Mouse (Mus musculus) midbrain, embryonic 12.5 days (tissue): Measurements from ENCODE around the gene Ncoa3. TPM values are rescaled to one million over a fixed set of nuclear protein-coding genes. Genes with fewer than 3 reads are reported as not detected.
"Not testable (repeated sequence)": the region's sequence is repeated elsewhere in the genome, so short reads cannot be mapped to it uniquely, and the experiment has no call there.

Source experiments
- ATAC-seq: fragments of 200-750 bp; cut with Nextera tagmentation; 2 replicates; pipeline ENCODE4 v1.8.0; 2017; ENCODE audit warnings: low read depth, moderate TSS enrichment, moderate library complexity; ENCODE audit not compliant: low FRiP score
- H3K27ac ChIP-seq: fragments of 300-500 bp; sonication (generic); replicated peaks from 2 replicates; pipeline ENCODE4 v1.5.1; 2016; ENCODE audit warnings: mild to moderate bottlenecking
- H3K27me3 ChIP-seq: fragments of 300-500 bp; sonication (generic); 2 replicates; pipeline ENCODE4 v1.6.1; 2016; ENCODE audit warnings: mild to moderate bottlenecking
- H3K36me3 ChIP-seq: fragments of 300-500 bp; sonication (generic); 2 replicates; pipeline ENCODE4 v1.6.1; 2016
- H3K4me1 ChIP-seq: fragments of 300-500 bp; sonication (generic); 2 replicates; pipeline ENCODE4 v1.6.1; 2016
- H3K4me2 ChIP-seq: fragments of 300-500 bp; sonication (generic); replicated peaks from 2 replicates; pipeline ENCODE4 v1.6.1; 2016; ENCODE audit warnings: mild to moderate bottlenecking, moderate library complexity
- H3K4me3 ChIP-seq: fragments of 300-500 bp; sonication (generic); 2 replicates; pipeline ENCODE4 v1.5.1; 2016; ENCODE audit warnings: mild to moderate bottlenecking
- H3K9ac ChIP-seq: fragments of 300-500 bp; sonication (generic); replicated peaks from 2 replicates; pipeline ENCODE4 v1.6.1; 2016; ENCODE audit warnings: mild to moderate bottlenecking, moderate library complexity
- H3K9me3 ChIP-seq: fragments of 300-500 bp; sonication (generic); 2 replicates; pipeline ENCODE4 v1.6.1; 2016; ENCODE audit warnings: mild to moderate bottlenecking
- WGBS: fragments of 180-500 bp; shearing (Covaris S2); methylation state at CpG from one replicate; pipeline ENCODE4 v1.1.7; 2016; 5-methylcytosine and 5-hydroxymethylcytosine counted together
- polyA plus RNA-seq: library from polyadenylated mRNA; unstranded; fragments of >200 nt; fragmentation: Nextera tagmentation; extraction: Ambion mirVana; gene quantifications from 2 replicates; pipeline ENCODE4 v1.2.1, GENCODE M21; 2016

Ncoa3 gene
- 15.3 and 15.7 TPM in 2 replicates for polyA plus RNA-seq

GRCm38 (mm10) chr2:165992270-165993172 lies at the start of gene Ncoa3:
TSS of gene Ncoa3 (plus strand) at chr2:165992636.
- H3K9ac ChIP-seq = peak within 1 kb of the TSS; percentile 96
- no peaks in the 10 kb centered on the region for H3K9me3 ChIP-seq
- ATAC-seq = peak; percentile 94
- 2% methylated on average over 96 of the region's 103 CpGs for WGBS
- peak within 1 kb of the TSS; percentile 98 for H3K4me2 ChIP-seq
- peak within 1 kb of the TSS; percentile 97 for H3K4me3 ChIP-seq
- peaks cover 4% of the 10 kb centered on the region; the same call in 1 of the 2 replicates for H3K27me3 ChIP-seq
- peaks cover 19% of the 10 kb centered on the region; the same call in 1 of the 2 replicates for H3K4me1 ChIP-seq
- H3K27ac ChIP-seq = peak within 1 kb of the TSS; percentile 81
- no peaks in the 10 kb centered on the region for H3K36me3 ChIP-seq

- WGBS = 93% methylated on average over 2 of the region's 2 CpGs
- Histone ChIP-seq H3K4me1 (no peaks in the 10 kb centered on the region), H3K36me3 (no peaks in the 10 kb centered on the region), H3K27me3 (no peaks in the 10 kb centered on the region), H3K27ac (no peak overlapping the region), H3K4me2 (no peak overlapping the region), H3K4me3 (no peak overlapping the region), H3K9me3 (no peaks in the 10 kb centered on the region), H3K9ac (no peak overlapping the region)
- no peak for ATAC-seq
Observed at GRCm38 (mm10) chr2:165943113-165943512, 49.3 kb upstream of the Ncoa3 start.

- no peaks in the 10 kb centered on the region for H3K9me3 ChIP-seq
- H3K4me2 ChIP-seq = no peak overlapping the region
- no peak overlapping the region for H3K9ac ChIP-seq
- ATAC-seq = no peak
- no peak overlapping the region for H3K27ac ChIP-seq
- 84% methylated on average over 11 of the region's 11 CpGs for WGBS
- no peaks in the 10 kb centered on the region for H3K4me1 ChIP-seq
- no peaks in the 10 kb centered on the region for H3K27me3 ChIP-seq
- H3K36me3 ChIP-seq = no peaks in the 10 kb centered on the region
- no peak overlapping the region for H3K4me3 ChIP-seq
Observed at GRCm38 (mm10) chr2:165944576-165945351, 47.7 kb upstream of the Ncoa3 start.

- Histone ChIP-seq H3K27ac (no peak overlapping the region), H3K9ac (no peak overlapping the region), H3K4me2 (no peak overlapping the region), H3K36me3 (no peaks in the 10 kb centered on the region), H3K4me3 (no peak overlapping the region), H3K27me3 (no peaks in the 10 kb centered on the region), H3K4me1 (no peaks in the 10 kb centered on the region), H3K9me3 (no peaks in the 10 kb centered on the region)
- WGBS = 83% methylated on average over 1 of the region's 1 CpGs
- no peak for ATAC-seq
Observed at GRCm38 (mm10) chr2:165946046-165946564, 46.3 kb upstream of the Ncoa3 start.

DNA sequence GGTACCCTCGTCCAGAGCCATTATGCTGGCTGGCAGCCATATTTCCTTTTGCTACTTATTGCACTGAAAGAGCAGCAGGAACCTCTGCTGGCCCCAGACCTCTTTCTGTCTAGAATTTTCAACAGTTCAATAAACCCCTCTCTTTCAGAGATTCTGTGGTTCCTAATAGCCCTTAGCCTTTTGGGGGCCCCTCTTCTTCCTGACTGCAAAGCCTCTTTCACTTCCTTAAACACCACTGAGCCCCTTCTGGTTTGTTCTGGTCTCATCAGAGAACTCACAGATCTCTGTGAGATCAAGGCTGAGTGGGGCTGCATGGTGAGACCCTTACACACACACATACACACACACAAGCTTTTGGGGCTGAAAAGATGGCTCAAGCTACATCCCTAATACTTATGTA lies 44.4 kb upstream of the Ncoa3 start:
- no peak overlapping the region for H3K4me2 ChIP-seq
- no peak overlapping the region for H3K4me3 ChIP-seq
- H3K27ac ChIP-seq = no peak overlapping the region
- peaks cover 4% of the 10 kb centered on the region; the same call in 1 of the 2 replicates for H3K4me1 ChIP-seq
- ATAC-seq = no peak
- no peaks in the 10 kb centered on the region for H3K36me3 ChIP-seq
- H3K27me3 ChIP-seq = no peaks in the 10 kb centered on the region
- H3K9me3 ChIP-seq = no peaks in the 10 kb centered on the region
- WGBS = 77% methylated on average over 1 of the region's 1 CpGs
- H3K9ac ChIP-seq = no peak overlapping the region

DNA sequence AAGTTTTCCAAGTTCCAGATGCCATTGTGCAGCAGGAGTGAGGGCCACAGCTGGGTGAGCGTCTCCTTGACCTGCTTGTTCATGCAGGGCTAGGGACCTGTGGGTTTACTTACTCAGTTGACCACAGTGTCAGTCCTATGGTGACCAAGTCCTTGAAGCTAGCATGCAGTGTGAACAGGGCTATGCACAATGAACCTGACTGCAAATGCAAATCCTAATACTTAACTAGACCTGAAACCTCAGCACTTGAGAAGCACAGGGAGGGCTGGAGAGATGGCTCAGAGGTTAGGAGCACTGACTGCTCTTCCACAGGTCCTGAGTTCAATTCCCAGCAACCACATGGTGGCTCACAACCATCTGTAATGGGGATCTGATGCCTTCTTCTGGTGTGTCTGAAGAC lies 43.7 kb upstream of the Ncoa3 start:
- H3K27me3 ChIP-seq, H3K9ac ChIP-seq, H3K9me3 ChIP-seq, H3K4me3 ChIP-seq, ATAC-seq, H3K4me2 ChIP-seq, H3K36me3 ChIP-seq, H3K4me1 ChIP-seq, H3K27ac ChIP-seq: not testable (repeated sequence)
- WGBS = 59% methylated on average over 1 of the region's 1 CpGs

GRCm38 (mm10) chr2:165949719-165950118 lies 42.7 kb upstream of the Ncoa3 start:
- H3K9ac ChIP-seq = no peak overlapping the region
- no peaks in the 10 kb centered on the region for H3K9me3 ChIP-seq
- H3K4me2 ChIP-seq = no peak overlapping the region
- no peaks in the 10 kb centered on the region for H3K27me3 ChIP-seq
- H3K4me1 ChIP-seq = peaks cover 4% of the 10 kb centered on the region; the same call in 1 of the 2 replicates
- H3K36me3 ChIP-seq = no peaks in the 10 kb centered on the region
- no peak overlapping the region for H3K4me3 ChIP-seq
- 54% methylated on average over 3 of the region's 3 CpGs for WGBS
- no peak for ATAC-seq
- H3K27ac ChIP-seq = no peak overlapping the region

GRCm38 (mm10) chr2:165951432-165952068 lies 40.9 kb upstream of the Ncoa3 start:
- WGBS = 83% methylated on average over 12 of the region's 12 CpGs
- H3K27ac ChIP-seq = no peak overlapping the region

GRCm38 (mm10) chr2:165954872-165955271 lies 37.6 kb upstream of the Ncoa3 start:
- WGBS = 85% methylated on average over 20 of the region's 20 CpGs
- Histone ChIP-seq H3K27ac (no peak overlapping the region), H3K4me3 (no peak overlapping the region), H3K4me2 (no peak overlapping the region), H3K27me3 (no peaks in the 10 kb centered on the region), H3K9me3 (no peaks in the 10 kb centered on the region), H3K36me3 (no peaks in the 10 kb centered on the region), H3K9ac (no peak overlapping the region), H3K4me1 (peaks cover 4% of the 10 kb centered on the region; the same call in 1 of the 2 replicates)
- ATAC-seq = no peak

More at GRCm38 (mm10) chr2:165951432-165952068, 40.9 kb upstream of the Ncoa3 start:
- Histone ChIP-seq H3K9ac (no peak overlapping the region), H3K4me3 (no peak overlapping the region), H3K36me3 (no peaks in the 10 kb centered on the region), H3K4me2 (no peak overlapping the region), H3K9me3 (no peaks in the 10 kb centered on the region), H3K27me3 (no peaks in the 10 kb centered on the region), H3K4me1 (peaks cover 4% of the 10 kb centered on the region; the same call in 1 of the 2 replicates)
- ATAC-seq = no peak

DNA sequence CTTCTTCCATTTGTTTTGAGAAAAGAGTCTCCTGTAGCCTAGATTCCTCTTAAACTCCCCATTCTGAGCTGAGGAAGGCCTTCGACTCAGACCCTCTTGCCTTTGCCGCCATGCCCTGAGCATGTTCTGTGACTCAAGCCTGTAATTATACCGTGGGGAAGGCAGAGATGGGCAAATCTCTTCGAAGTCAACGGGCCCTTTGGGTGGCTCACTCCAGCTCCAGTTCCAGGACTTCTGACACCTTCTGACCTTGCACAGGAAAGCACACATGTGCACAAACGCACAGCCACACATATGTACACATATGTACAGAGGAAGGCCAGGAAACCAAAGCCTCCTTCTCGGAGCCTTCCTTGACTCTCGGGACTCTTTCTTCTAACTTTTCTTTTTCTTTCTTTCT lies 37.0 kb upstream of the Ncoa3 start:
- WGBS = 81% methylated on average over 8 of the region's 8 CpGs

DNA sequence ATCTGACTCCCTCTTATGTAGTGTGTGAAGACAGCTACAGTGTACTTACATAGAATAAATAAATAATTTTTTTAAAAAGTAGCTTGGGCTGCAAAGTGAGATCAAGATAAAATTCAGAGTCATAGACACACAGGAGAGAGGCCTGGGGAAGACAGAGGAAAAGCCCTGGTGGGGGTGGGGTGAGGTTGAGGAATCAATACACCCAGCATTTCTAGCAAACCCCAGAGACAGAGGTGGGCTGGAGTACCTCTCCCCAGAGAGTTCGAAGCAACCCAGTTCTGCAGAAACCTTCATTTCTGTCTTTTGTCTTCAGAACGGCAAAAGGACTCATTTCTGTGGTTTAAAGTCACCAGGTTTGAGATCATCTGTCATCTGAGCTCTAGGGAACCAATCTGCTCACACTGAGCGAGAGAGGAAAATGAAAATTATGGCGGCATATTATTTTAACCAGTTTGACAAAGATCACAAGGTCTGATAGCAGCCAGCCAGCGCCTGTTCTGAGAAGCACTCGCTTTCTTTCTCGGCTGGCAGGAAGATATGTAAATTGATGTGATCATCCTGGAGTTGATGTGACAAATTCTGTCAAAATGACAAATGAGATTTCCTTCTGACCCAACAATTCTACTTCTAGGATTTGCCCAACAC lies 36.2 kb upstream of the Ncoa3 start:
- no peak for ATAC-seq
- 75% methylated on average over 7 of the region's 7 CpGs for WGBS

More for the DNA sequence above, 37.0 kb upstream of the Ncoa3 start:
- H3K4me2 ChIP-seq = no peak overlapping the region
- H3K36me3 ChIP-seq = no peaks in the 10 kb centered on the region
- no peak overlapping the region for H3K9ac ChIP-seq
- H3K27ac ChIP-seq = no peak overlapping the region
- peaks cover 4% of the 10 kb centered on the region; the same call in 1 of the 2 replicates for H3K4me1 ChIP-seq
- H3K4me3 ChIP-seq = no peak overlapping the region
- H3K27me3 ChIP-seq = no peaks in the 10 kb centered on the region
- ATAC-seq = no peak
- no peaks in the 10 kb centered on the region for H3K9me3 ChIP-seq

More for the DNA sequence above, 36.2 kb upstream of the Ncoa3 start:
- no peaks in the 10 kb centered on the region for H3K27me3 ChIP-seq
- H3K36me3 ChIP-seq = no peaks in the 10 kb centered on the region
- H3K4me3 ChIP-seq = no peak overlapping the region
- H3K27ac ChIP-seq = no peak overlapping the region
- H3K9ac ChIP-seq = no peak overlapping the region
- H3K4me1 ChIP-seq = peaks cover 4% of the 10 kb centered on the region; the same call in 1 of the 2 replicates
- no peak overlapping the region for H3K4me2 ChIP-seq
- H3K9me3 ChIP-seq = no peaks in the 10 kb centered on the region
